Mouse (Mus musculus): ENCODE results near the gene E430018J23Rik. TPM values are rescaled to one million over a fixed set of nuclear protein-coding genes. Genes with fewer than 3 reads are reported as not detected.

Gene E430018J23Rik
- polyA plus RNA-seq (2021; fragmentation: Nextera tagmentation) = 3.3 and 4.6 TPM in 2 replicates
- long read RNA-seq, experiment 1, transcript E430018J23Rik-203 (3 exons, 3,324 nt) = major isoform, 13 of 36 reads
- long read RNA-seq, experiment 1, transcript E430018J23Rik-201 (3 exons, 2,063 nt) = minor isoform, 9 of 36 reads
- long read RNA-seq, experiment 1, partial matches to known transcripts = 3 of 36 reads
- long read RNA-seq, experiment 1, other reads (novel, unspliced or antisense) = 8 of 36 reads
- long read RNA-seq, experiment 2, partial matches to known transcripts = 1 of 4 reads
- long read RNA-seq, experiment 2, other reads (novel, unspliced or antisense) = 2 of 4 reads

DNA sequence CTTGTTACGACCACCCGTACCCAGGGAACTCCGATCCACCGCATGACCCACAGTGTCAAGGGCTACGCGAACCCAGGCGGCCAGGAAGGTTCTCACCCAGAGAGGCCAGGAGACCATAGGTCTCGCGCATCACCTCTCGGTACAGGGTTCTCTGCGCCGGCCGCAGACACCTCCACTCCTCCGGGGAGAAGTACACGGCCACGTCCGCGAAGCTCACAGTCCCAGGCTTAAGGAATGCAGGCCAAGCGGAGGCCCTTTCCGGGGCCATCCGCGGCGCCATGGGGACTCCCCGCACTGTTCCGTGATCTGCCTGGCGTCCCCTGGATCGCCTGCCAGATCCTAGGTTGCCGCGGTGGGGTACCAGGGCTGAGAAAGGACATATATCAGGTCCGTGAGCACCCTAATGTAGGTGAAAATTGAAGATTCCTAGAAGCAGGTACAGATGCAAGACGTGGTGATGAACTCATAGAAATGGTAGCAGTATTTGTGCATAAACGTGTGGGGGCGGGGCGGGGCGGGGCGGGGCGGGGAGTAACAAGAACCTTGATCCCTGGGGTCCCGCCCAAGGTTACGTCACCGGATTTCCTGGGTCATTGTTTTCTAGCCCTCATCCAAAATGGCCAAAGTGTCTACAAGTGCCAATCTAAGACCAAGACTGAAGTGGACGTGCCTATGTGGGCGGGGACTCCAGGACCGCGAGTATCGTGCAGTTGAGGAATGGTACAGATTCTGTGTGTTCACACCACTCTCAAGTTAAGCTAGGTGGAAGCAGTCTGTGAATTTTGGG lies at the start of gene E430018J23Rik:
E430018J23Rik (minus strand) TSS at position 473 of the 787 bp plus-strand sequence.

DNA sequence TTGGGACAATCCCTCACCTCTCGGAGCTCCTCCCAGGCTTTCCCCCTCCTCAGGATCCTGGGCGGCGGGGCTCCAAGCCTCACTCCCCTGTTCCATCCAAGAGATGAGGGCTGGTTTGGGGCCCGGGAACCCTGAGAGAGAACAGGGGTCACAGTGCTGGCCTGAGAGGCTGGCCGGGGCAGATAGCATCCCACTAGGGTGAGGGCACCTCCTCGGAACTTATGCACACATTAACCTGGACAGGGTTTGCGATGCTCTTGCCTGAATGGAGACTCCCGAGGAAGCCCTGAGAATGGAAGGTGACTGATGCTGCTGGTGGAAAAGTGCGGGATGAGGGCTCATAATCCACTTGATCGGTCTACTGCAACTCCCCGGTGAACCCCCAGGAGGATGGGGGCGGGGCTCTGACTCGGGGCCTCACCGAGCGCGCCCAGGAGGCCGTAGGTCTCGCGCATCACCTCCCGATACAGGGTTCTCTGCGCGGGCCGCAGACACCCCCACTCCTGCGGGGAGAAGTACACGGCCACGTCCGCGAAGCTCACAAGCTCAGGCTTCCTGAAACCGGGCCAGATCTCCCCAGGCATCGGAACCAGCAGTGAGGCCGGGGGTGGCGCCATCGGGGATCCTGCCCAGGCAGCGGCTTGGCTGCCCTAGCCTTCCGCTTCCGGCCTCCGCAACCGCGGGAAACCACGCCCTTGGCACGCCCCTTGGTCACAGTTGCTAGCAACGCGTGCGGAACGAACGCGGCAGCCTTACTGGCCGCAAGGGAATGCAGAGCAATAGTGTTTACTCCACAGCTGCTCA lies 28.2 kb upstream of the E430018J23Rik start, which contains the start of gene Zfp688:
Zfp688 (minus strand) TSS at position 681 of the 804 bp plus-strand sequence.

DNA sequence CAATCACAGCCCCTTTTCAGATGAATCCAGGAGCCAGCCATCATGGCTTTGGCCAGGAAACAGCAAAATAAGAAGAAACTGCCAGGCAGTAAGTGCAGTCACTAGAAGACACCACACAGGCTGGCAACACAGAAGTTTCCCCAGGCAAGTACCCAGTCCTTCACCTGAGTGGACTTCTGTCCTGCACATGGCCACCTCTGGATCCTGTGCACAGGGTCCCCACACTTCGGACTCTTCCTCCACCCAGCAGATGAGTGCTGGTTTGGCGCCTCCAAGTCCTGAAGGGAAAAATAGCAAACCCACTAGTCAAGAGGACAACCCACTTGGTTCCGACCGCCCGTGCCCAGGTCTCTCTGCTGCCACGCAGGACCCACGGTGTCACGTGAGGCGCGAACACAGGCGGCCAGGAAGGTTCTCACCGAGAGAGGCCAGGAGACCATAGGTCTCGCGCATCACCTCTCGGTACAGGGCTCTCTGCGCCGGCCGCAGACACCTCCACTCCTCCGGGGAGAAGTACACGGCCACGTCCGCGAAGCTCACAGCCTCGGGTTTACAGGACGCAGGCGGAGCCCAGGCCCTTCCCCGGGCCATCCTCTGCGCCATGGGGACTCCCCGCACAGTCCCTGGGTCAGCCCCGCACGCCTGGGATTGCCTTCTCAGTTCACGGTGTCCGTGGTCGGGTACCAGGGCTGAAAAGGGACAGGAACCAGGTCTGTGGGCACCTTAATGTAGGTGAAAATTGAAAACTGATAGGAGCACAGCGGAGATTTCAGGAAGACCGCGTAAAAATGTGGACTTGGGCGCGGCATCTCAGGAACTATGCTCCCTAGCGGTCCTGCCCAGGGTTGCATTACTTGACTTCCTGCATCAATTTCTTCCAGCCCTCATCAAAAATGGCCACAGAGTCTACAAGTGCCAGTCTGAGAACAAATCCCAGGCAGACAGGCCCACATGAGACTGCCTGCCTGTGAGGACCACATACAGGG lies 12.9 kb upstream of the E430018J23Rik start, which contains the start of gene Zfp764:
Zfp764 (minus strand) TSS at position 821 of the 986 bp plus-strand sequence.

DNA sequence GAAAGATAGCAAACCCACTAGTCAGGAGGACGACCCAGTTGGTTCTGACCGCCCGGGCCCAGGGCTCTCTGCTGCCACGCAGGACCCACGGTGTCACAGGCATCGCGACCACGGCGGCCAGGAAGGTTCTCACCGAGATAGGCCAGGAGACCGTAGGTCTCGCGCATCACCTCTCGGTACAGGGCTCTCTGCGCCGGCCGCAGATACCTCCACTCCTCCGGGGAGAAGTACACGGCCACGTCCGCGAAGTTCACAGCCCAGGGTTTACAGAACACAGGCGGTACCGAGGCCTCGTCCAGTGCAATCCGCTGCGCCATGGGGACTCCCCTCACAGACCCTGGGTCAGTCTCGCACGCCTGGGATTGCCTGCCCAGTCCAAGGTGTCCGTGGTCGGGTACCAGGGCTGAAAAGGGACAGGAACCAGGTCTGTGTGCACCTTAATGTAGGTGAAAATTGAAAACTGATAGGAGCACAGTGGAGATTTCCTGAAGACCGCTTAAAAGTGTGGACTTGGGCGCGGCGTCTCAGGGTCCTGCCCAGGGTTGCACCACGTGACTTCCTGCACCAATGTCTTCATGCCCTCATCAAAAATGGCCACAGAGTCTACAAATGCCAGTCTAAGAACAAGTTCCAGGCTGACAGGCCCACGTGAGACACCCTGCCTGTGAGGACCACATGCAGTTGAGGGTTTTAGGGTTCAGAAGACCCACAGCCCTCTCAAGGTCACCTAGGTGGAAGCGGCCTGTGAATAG lies 6.6 kb downstream of the E430018J23Rik start, which contains the start of gene 9130019O22Rik:
9130019O22Rik (minus strand) TSS at position 526 of the 752 bp plus-strand sequence.

DNA sequence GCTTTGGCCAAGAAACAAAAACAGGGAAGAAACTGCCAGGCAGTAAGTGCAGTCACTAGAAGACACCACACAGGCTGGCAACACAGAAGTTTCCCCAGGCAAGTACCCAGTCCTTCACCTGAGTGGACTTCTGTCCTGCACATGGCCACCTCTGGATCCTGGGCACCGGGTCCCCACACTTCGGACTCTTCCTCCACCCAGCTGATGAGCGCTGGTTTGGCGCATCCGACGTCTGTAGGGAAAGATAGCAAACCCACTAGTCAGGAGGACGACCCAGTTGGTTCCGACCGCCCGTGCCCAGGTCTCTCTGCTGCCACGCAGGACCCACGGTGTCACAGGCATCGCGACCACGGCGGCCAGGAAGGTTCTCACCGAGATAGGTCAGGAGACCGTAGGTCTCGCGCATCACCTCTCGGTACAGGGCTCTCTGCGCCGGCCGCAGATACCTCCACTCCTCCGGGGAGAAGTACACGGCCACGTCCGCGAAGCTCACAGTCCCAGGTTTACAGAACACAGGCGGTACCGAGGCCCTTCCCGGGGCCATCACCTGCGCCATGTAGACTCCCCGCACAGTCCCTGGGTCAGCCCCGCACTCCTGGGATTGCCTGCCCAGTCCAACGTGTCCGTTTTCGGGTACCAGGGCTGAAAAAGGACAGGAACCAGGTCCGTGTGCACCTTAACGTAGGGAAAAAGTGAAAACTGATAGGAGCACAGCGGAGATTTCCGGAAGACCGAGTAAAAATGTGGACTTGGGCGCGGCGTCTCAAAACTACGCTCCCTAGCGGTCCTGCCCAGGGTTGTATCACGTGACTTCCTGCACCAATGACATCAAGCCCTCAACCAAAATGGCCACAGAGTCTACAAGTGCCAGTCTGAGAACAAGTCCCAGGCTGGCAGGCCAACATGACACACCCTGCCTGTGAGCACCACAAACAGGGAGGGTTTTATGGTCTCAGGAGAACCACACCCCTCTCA lies 17.9 kb downstream of the E430018J23Rik start, which contains the start of gene Zfp747:
Zfp747 (minus strand) TSS at position 780 of the 975 bp plus-strand sequence.

DNA sequence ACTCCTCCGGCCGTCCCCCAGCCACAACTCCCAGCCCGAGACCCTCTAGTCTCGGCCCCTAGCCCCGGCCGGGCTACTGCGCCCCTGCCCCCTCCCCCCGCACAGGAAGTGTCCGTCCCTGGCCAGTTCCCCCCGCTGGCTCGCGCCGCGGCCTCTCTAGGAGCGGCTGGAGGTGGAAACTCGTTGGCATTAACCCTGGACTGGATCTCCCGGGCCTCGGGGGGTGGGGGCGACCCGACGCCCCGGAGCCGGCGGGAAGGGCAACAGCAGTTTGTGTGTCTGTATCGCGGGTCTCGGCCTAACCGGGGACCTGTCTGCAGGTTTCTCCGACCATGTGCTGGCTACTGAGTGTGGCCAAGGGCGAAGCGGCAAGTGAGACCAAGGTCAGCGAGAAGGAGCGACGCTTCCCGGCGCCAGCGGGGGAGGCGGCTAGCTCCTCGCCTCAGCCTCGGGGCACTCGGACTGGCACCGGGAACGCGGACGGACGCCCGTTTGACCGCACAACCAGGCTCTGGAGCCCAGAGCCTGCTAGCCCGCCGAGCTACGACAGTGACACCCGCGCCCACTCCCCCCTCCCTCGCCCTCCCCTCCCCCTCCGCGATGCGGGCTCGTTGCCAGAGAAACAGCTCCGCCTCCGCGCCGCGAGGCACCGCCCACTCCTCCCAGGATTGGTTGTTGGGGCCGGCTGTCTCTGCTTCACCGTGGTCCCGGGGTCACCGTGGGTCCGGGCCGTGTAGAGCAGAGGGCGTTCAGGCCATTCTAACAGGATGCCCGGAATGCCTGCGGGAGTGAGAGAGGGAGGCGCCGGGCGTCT lies 47.7 kb downstream of the E430018J23Rik start, which contains the start of gene Zfp768:
Zfp768 (minus strand) TSS at position 78 of the 814 bp plus-strand sequence.

Other genes with a start within 250 kb of the E430018J23Rik start
- 37.9 and 38.1 TPM in 2 replicates for gene Cd2bp2, start 197.6 kb downstream of the E430018J23Rik start, polyA plus RNA-seq (2021; fragmentation: Nextera tagmentation)
- gene Tbc1d10b, start 185.2 kb downstream of the E430018J23Rik start, polyA plus RNA-seq (2021; fragmentation: Nextera tagmentation) = 7.9 and 14.4 TPM in 2 replicates
- 5.7 and 6.5 TPM in 2 replicates for gene Mylpf, start 184.7 kb downstream of the E430018J23Rik start, polyA plus RNA-seq (2021; fragmentation: Nextera tagmentation)
- gene Zfp553, start 160.6 kb downstream of the E430018J23Rik start, polyA plus RNA-seq (2021; fragmentation: Nextera tagmentation) = 12.5 and 13.0 TPM in 2 replicates
- gene Sept1, start 160.5 kb downstream of the E430018J23Rik start, polyA plus RNA-seq (2021; fragmentation: Nextera tagmentation) = 1.8 and 3.0 TPM in 2 replicates
- gene Zfp771, start 149.4 kb downstream of the E430018J23Rik start, polyA plus RNA-seq (2021; fragmentation: Nextera tagmentation) = 64.9 and 90.1 TPM in 2 replicates
- gene Dctpp1, start 132.9 kb downstream of the E430018J23Rik start, polyA plus RNA-seq (2021; fragmentation: Nextera tagmentation) = 79.8 and 81.4 TPM in 2 replicates
- gene Sephs2, start 119.6 kb downstream of the E430018J23Rik start, polyA plus RNA-seq (2021; fragmentation: Nextera tagmentation) = 42.8 and 64.6 TPM in 2 replicates
- gene Itgal, start 97.4 kb downstream of the E430018J23Rik start, polyA plus RNA-seq (2021; fragmentation: Nextera tagmentation) = 0.32 and 0.35 TPM in 2 replicates
- gene Zfp768, start 48.0 kb downstream of the E430018J23Rik start, polyA plus RNA-seq (2021; fragmentation: Nextera tagmentation) = 2.6 and 2.7 TPM in 2 replicates
- 3.3 TPM in 2 replicates for gene Zfp747, start 17.6 kb downstream of the E430018J23Rik start, polyA plus RNA-seq (2021; fragmentation: Nextera tagmentation)
- 1.3 and 2.6 TPM in 2 replicates for gene 9130019O22Rik, start 6.5 kb downstream of the E430018J23Rik start, polyA plus RNA-seq (2021; fragmentation: Nextera tagmentation)
- 2.5 and 3.2 TPM in 2 replicates for gene Zfp764, start 13.2 kb upstream of the E430018J23Rik start, polyA plus RNA-seq (2021; fragmentation: Nextera tagmentation)
- 26.3 and 38.5 TPM in 2 replicates for gene Zfp688, start 28.4 kb upstream of the E430018J23Rik start, polyA plus RNA-seq (2021; fragmentation: Nextera tagmentation)
- 2.5 and 2.9 TPM in 2 replicates for gene Zfp689, start 55.5 kb upstream of the E430018J23Rik start, polyA plus RNA-seq (2021; fragmentation: Nextera tagmentation)
- gene Prr14, start 66.0 kb upstream of the E430018J23Rik start, polyA plus RNA-seq (2021; fragmentation: Nextera tagmentation) = 8.4 and 20.3 TPM in 2 replicates
- gene Fbrs, start 85.6 kb upstream of the E430018J23Rik start, polyA plus RNA-seq (2021; fragmentation: Nextera tagmentation) = 2.8 and 8.4 TPM in 2 replicates
- gene Srcap, start 118.4 kb upstream of the E430018J23Rik start, polyA plus RNA-seq (2021; fragmentation: Nextera tagmentation) = 10.7 and 13.8 TPM in 2 replicates
- 1.8 and 2.5 TPM in 2 replicates for gene Gm42715, start 126.0 kb upstream of the E430018J23Rik start, polyA plus RNA-seq (2021; fragmentation: Nextera tagmentation)
- gene Tmem265, start 167.8 kb upstream of the E430018J23Rik start, polyA plus RNA-seq (2021; fragmentation: Nextera tagmentation) = not detected in 2 replicates
- gene Phkg2, start 179.7 kb upstream of the E430018J23Rik start, polyA plus RNA-seq (2021; fragmentation: Nextera tagmentation) = 19.9 and 24.9 TPM in 2 replicates
- gene Ccdc189, start 195.0 kb upstream of the E430018J23Rik start, polyA plus RNA-seq (2021; fragmentation: Nextera tagmentation) = 11.4 and 13.3 TPM in 2 replicates
- 9.2 and 12.6 TPM in 2 replicates for gene Rnf40, start 195.1 kb upstream of the E430018J23Rik start, polyA plus RNA-seq (2021; fragmentation: Nextera tagmentation)
- gene Zfp629, start 222.2 kb upstream of the E430018J23Rik start, polyA plus RNA-seq (2021; fragmentation: Nextera tagmentation) = 1.4 and 2.9 TPM in 2 replicates